Mouse (Mus musculus) erythroblast, adult 5-6 weeks (primary cell): Measurements from ENCODE around the gene Psrc1. TPM values are rescaled to one million over a fixed set of nuclear protein-coding genes. Genes with fewer than 3 reads are reported as not detected.

ENCODE experiments used
- ATAC-seq: replicated peaks from 2 replicates; pipeline ENCODE4 v1.8.0; 2016; ENCODE audit warnings: moderate number of reproducible peaks, mild to moderate bottlenecking, moderate TSS enrichment, inconsistent platforms; ENCODE audit not compliant: poor library complexity, low FRiP score, severe bottlenecking
- total RNA-seq, 2 experiments: library from RNA; stranded (forward) in 1 of 2; stranded (reverse) in 1 of 2; fragments of 150-400 nt in 1 of 2; fragments of 200-764, 138-1000 nt in 1 of 2; gene quantifications; 2 replicates each; pipeline versions ENCODE4 v1.2.3 to v1.2.4; 2015 to 2017; ENCODE audit warnings: low replicate concordance in 2 of 2

Psrc1 gene
- total RNA-seq, 2 experiments from 2014 or later: 4.4 to 9.5 TPM

DNA sequence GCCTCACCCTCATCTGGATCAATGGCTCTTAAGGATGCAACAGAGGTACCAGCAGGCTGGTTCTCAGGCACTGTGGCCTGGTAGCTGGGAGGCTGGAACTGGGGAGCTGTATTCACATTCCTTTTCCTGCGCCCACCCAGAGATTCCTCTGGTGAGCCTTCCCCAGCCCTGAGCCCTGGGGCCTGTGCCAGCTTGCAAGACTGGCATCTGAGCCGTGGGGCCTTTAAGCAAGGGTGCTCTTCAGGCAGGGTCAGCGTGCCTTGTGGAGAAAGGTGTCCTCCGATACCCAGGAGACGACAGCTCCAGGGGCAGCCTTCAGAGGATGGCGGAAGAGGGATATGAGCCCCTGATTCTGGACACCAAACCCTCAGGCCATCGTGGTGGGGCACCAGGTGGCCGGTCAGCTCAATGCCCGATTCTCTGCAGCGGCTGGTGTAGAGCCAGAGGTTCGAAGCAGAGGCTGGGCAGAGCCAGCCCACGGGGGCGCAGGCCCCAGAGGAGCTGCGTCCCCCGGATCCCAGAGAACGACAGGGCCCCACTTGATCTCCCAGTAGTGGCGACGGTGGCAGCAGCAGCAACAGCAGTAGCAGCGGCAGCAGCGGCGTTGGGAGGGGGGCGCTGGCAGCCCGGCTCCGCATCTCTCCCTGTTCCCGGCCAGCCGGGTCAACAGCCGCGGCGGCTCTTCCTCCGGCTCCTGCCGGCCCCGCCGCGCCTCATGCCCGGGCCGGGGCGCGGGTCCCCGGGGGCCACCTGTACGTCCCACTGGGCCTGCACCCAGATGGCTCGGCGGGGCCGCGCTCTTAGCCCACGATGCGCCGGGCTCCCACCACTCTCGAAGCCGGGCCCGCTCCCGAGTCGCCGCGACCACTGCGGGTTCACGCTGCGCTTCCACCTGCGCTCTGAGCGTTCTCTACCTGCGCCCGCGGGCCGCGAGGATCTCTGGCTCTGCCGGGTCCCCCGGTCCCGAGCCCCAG lies 31.5 kb downstream of the Psrc1 start, which contains the start of gene Celsr2:
TSS of gene Celsr2 (minus strand) at position 696 of the 974 bp plus-strand sequence.
- no peak for ATAC-seq

DNA sequence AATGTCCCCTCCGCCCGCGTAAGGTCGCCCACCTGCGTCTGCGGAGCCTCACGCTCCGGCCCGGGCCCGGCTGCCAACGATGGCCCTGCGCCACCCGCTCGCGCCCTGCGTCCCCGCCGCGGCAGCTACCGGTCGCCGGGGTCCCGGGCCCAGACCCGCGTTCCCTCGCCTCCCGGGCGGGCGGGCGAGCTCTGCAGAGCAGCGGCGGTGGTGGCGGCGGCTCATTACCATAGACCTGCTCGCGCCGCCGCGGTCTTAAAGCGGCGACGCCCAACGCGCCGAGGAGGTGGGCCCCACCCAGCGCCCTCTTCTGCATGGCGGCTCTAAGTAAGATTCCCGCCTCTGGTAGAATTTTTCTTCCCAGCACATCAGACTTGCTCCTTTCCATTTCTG lies 32.2 kb downstream of the Psrc1 start:
- no peak for ATAC-seq

DNA sequence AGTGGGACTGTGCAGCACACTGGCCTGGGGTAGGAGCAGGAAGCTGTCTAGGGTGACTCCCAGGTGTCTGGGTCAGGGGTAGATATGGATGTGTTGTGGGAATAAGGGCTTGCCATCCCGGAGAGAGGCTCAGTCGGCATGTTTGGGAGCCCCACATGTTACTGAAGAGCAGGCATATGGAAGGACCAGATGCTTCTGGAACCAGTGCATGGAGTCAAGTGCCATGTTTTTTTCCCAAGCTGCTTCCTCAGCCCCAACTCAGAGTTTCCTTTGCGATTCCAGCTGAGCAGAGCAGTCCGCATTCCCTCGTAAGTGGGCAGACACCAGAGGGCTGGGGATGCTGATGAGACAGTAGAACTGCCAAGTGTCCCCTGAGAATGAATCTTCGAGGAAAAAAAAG lies 39.4 kb downstream of the Psrc1 start:
- no peak for ATAC-seq

DNA sequence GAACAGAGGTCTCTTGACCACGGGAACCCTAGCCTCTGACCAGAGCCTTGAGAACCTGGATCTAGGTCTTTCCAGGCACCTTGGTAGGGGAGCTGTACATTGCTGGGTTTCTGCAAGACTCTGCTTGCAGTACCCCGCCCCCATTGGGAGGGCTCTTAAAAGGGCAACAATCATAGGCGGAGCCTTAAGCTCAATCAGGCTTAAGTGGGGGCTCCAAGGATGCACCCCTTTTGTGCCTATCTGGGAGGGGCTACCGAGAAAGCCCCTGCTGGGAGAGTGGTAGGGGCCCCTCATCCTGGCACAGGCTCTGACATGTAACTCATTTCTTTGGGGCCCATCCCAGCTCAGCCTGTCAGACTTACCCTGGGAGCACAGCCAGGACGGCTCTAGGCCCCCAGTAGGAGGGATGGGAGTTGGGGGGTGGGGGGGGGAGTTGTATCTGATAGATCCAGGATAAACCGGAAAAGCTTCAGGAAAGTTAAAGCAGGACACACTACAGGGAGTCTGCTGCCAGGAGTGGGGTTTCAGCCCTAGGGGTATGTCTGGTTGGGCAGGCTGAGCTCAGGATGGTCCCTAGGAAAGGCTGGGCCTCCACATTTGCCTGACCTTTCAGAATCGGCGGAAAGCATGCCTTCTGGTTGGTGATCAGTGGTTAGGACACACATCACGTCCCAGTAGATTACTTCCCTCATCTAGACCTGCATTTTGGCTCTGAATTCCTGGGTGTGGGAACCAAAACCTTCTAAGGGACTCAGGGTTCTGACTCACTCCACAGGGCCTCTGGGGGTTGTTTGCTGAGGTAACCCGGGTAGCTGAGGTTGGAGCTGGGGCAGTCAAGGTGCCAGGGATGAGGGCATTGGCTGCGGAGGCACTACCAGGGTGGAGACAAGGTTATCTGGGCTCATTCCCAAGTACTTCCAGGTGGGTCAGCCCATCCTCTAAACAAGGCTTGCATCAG lies 40.5 kb downstream of the Psrc1 start:
- ATAC-seq: no peak

DNA sequence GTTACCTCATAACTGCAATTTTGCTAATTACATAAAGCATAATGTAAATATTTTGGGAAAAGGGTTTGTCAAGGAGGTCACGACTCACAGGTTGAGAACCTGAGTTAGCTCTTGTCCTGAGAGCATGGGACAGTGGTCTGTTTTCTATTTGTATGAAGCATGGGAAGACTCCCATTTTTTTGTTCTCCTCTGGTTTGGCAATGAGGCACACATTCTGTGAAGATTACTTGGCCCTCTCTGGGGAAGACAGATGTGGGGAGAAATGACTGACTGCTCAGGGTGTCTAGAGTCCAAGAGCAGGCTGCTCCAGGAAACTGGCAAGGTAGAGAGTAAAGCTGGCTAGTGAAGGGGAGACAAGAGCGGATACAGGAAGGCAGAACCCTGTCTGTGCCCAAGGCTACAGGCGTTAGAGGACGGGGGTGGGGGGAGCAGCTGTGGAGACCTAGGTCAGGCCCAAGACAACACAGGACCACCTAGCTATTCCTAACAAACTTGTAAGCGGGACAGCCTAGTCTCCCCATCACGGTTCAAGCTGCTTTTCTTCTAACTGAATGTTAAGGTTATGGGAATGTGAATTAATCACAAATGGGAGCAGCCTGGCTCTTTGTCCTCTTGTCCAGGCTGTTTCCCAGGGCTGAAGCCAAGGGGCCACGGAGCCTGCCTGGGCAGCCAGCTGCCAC lies 41.4 kb downstream of the Psrc1 start:
- no peak for ATAC-seq

DNA sequence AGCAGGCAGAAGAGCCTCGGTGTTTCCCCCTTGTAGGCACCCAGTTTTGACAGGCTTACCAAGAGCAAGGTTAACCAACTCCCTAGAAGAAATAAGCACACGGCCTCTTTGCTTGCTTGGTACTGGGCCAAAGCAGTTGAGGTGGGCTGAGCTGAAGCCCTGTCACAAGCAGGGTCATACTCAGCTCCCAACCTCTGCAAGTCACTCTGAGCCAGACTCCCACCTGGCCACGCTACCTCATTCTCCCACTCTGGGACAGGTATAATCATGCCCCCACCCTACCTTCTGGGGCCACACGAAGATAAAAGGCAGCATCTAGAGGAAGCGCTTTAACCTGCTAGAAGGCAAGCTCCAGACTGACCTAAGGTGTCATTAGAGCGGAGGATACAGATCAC lies 42.0 kb downstream of the Psrc1 start:
- no peak for ATAC-seq

DNA sequence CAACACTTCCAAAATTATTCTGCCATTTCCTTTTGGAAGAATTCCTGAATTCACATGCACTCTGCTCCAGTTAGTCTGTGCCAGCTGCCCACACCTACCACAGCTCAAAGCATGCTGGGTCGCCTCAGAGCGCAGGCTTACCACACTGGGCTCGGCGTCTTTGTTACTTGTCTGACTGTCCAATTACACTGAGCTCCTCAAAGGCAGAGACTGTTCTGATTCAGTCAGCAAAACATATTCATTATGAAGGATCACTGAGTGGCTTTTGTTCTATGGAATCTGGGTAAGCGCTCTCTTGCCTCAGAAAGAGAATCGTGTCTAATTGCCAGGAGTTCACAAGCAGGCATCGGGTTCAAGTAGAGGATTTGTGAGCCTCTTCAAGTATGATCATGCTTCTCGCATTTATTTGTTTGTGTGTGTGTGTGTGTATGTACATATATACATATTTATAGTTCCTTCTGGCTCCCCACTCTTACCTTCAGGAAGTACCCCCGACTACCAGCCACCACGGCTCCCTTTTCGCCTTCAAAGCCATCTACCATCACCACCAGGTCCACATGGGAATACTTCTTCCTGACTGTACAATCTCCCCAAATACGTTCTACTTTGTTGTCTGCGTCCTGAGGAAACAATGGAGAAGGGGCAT lies 49.0 kb downstream of the Psrc1 start:
- no peak for ATAC-seq

DNA sequence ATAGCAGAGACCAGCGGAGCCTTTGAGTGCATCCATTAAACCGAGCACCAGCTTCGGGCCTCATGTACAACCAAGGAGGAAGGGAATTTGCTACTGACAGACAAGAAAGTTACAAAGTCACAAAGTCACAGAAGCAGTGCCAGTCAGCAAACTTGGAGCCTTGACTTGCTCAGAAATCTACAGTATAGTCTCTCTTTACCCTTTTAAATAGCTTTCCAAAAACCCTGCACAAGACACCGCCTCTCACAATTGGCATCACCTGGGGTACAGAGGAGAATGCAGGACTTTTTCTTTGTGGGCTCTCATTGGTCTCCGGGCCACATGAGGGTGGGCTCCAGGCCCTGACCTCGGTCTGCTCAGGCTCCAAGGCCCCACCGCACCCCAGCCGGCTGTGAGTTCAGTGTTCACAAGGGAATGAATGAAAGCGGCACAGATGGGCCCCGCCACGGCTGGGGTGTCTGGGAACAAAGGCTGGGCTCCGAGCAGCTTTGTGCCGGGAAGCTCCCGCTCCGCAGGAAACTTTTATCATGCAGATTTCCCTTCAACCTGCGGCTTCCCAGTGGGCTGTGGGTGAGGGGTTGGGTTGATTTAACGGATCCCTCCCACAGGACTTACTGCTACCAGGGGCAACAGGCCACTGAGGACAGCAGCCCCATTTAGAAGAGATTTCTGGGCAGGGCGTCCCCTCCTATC lies 49.7 kb downstream of the Psrc1 start:
- ATAC-seq: no peak

DNA sequence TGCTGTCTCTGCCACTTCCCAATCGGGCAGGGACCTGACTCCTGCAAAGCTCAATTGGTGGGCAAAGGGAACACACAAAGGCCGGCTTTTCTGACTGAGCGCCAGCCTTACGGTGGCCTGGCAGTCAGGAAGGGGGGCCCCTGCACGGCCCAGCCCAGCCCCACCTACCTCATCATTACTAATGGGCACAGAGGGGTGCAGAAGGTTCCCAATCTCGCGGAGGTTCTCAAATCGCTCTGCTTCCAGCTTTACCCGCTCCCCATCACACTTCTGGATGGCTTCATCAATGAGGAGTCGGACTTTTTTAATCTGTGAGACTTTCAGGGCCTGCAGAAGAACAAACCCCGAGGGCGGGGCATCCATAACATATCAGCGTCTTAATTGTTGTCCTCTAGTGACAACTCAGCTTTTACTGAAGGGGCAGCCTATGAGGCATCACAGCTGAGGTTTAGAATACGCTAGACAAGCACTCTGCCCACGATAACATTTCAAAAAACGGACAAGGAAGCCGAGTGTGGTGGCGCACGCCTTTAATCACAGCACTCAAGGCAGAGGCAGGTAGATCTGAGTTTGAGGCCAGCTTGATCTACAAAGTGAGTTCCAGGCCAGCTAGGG lies 50.3 kb downstream of the Psrc1 start:
- ATAC-seq: no peak

DNA sequence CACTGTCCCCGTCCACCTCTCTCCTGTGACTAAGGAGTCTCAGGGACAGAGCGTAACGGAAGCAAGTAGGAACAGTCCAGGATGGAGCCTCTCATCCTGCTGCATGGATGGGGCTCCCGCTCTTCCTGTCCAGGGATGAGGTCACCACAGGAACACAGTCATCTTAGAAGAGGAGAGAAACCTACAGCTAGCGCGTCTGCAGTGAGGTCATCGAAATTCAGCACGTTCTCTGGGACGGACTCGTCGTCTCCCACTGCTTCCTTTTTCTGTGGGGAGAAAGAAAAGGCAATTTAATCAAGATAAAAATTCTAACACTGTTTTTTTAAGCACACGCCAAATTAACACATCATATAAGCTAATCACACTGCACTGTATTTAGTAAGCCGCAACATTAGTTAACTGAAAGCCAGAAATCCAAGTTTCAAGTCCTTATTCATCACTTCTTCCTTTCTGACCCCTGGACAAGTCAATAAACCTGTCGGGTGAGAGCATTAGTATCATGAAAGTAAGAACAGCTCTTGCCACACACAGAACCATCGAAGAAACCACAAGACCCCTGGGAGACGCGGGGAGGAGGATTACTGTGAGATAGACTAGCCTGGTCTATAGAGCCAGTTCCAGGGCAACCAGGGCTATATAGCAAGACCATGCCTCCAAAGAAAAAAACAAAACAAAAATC lies 52.2 kb downstream of the Psrc1 start:
- no peak for ATAC-seq

DNA sequence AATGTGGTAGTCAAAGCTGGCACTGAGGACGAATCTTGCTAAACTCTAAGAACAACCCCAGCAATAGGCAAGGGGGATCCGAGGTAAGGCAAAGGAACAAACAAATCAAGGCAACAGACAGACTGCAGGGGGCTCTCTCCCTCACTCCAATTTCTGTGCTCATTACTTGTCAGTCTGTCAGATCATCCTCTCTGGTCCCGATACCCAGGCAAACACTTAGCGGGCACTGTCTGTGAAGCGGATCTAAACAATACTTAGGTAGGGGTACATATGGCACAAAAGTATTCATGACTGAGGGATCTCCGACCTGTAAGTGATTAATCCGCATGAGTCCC lies 52.7 kb downstream of the Psrc1 start:
- no peak for ATAC-seq

Other genes starting within 250 kb of the Psrc1 start
- 46.8 and 63.4 TPM in 2 replicates for gene Gnai3, start 237.7 kb upstream of the Psrc1 start, total RNA-seq (2015; ENCODE audit: low replicate concordance)
- 38.2 and 46.0 TPM in 2 replicates for gene Gnai3, start 237.7 kb upstream of the Psrc1 start, total RNA-seq (2017; ENCODE audit: low replicate concordance)
- not detected in 2 replicates for gene Gpr61, start 229.0 kb upstream of the Psrc1 start, total RNA-seq (2015; ENCODE audit: low replicate concordance)
- not detected in 2 replicates for gene Gpr61, start 229.0 kb upstream of the Psrc1 start, total RNA-seq (2017; ENCODE audit: low replicate concordance)
- gene Amigo1, start 197.5 kb upstream of the Psrc1 start, total RNA-seq (2015; ENCODE audit: low replicate concordance): not detected in 2 replicates
- gene Amigo1, start 197.5 kb upstream of the Psrc1 start, total RNA-seq (2017; ENCODE audit: low replicate concordance): 0.77 TPM in 1 of 2 replicates, not detected in the other
- gene Cyb561d1, start 182.6 kb upstream of the Psrc1 start, total RNA-seq (2015; ENCODE audit: low replicate concordance): 0.63 and 1.3 TPM in 2 replicates
- 1.1 and 1.7 TPM in 2 replicates for gene Cyb561d1, start 182.6 kb upstream of the Psrc1 start, total RNA-seq (2017; ENCODE audit: low replicate concordance)
- 0.58 and 0.84 TPM in 2 replicates for gene Atxn7l2, start 172.9 kb upstream of the Psrc1 start, total RNA-seq (2015; ENCODE audit: low replicate concordance)
- 0.56 and 1.4 TPM in 2 replicates for gene Atxn7l2, start 172.9 kb upstream of the Psrc1 start, total RNA-seq (2017; ENCODE audit: low replicate concordance)
- not detected in 2 replicates for gene Sypl2, start 157.2 kb upstream of the Psrc1 start, total RNA-seq (2015; ENCODE audit: low replicate concordance)
- not detected in 2 replicates for gene Sypl2, start 157.2 kb upstream of the Psrc1 start, total RNA-seq (2017; ENCODE audit: low replicate concordance)
- gene Psma5, start 126.9 kb upstream of the Psrc1 start, total RNA-seq (2015; ENCODE audit: low replicate concordance): 39.8 and 54.5 TPM in 2 replicates
- 49.6 and 55.6 TPM in 2 replicates for gene Psma5, start 126.9 kb upstream of the Psrc1 start, total RNA-seq (2017; ENCODE audit: low replicate concordance)
- gene Sort1, start 99.8 kb upstream of the Psrc1 start, total RNA-seq (2015; ENCODE audit: low replicate concordance): 16.7 and 20.3 TPM in 2 replicates
- 12.4 and 18.3 TPM in 2 replicates for gene Sort1, start 99.8 kb upstream of the Psrc1 start, total RNA-seq (2017; ENCODE audit: low replicate concordance)
- gene Mybphl, start 18.9 kb upstream of the Psrc1 start, total RNA-seq (2015; ENCODE audit: low replicate concordance): not detected in 2 replicates
- gene Mybphl, start 18.9 kb upstream of the Psrc1 start, total RNA-seq (2017; ENCODE audit: low replicate concordance): not detected in 2 replicates
- gene Celsr2, start 31.7 kb downstream of the Psrc1 start, total RNA-seq (2015; ENCODE audit: low replicate concordance): not detected in 2 replicates
- gene Celsr2, start 31.7 kb downstream of the Psrc1 start, total RNA-seq (2017; ENCODE audit: low replicate concordance): 0.14 TPM in 1 of 2 replicates, not detected in the other
- 15.5 and 20.4 TPM in 2 replicates for gene Sars, start 61.4 kb downstream of the Psrc1 start, total RNA-seq (2015; ENCODE audit: low replicate concordance)
- 91.9 and 143 TPM in 2 replicates for gene Sars, start 61.4 kb downstream of the Psrc1 start, total RNA-seq (2017; ENCODE audit: low replicate concordance)
- not detected in 2 replicates for gene 1700013F07Rik, start 150.3 kb downstream of the Psrc1 start, total RNA-seq (2015; ENCODE audit: low replicate concordance)
- gene 1700013F07Rik, start 150.3 kb downstream of the Psrc1 start, total RNA-seq (2017; ENCODE audit: low replicate concordance): not detected in 2 replicates
- not detected in 2 replicates for gene 5330417C22Rik, start 152.7 kb downstream of the Psrc1 start, total RNA-seq (2015; ENCODE audit: low replicate concordance)
- gene 5330417C22Rik, start 152.7 kb downstream of the Psrc1 start, total RNA-seq (2017; ENCODE audit: low replicate concordance): not detected in 2 replicates
- gene Tmem167b, start 178.6 kb downstream of the Psrc1 start, total RNA-seq (2015; ENCODE audit: low replicate concordance): 3.8 and 4.8 TPM in 2 replicates
- 18.3 and 21.7 TPM in 2 replicates for gene Tmem167b, start 178.6 kb downstream of the Psrc1 start, total RNA-seq (2017; ENCODE audit: low replicate concordance)
- 2.9 and 3.5 TPM in 2 replicates for gene Taf13, start 187.9 kb downstream of the Psrc1 start, total RNA-seq (2015; ENCODE audit: low replicate concordance)
- 4.7 and 14.1 TPM in 2 replicates for gene Taf13, start 187.9 kb downstream of the Psrc1 start, total RNA-seq (2017; ENCODE audit: low replicate concordance)
- gene Wdr47, start 207.4 kb downstream of the Psrc1 start, total RNA-seq (2015; ENCODE audit: low replicate concordance): 2.5 and 3.3 TPM in 2 replicates
- 2.0 and 2.6 TPM in 2 replicates for gene Wdr47, start 207.4 kb downstream of the Psrc1 start, total RNA-seq (2017; ENCODE audit: low replicate concordance)